Mouse (Mus musculus) 416B (cell line): ENCODE data around the gene Serpinh1.

ENCODE experiments used
- DNase-seq: peaks from one replicate; pipeline ENCODE4 v3.0.0; 2011; ENCODE audit warnings: low read depth

Serpinh1 gene

DNA sequence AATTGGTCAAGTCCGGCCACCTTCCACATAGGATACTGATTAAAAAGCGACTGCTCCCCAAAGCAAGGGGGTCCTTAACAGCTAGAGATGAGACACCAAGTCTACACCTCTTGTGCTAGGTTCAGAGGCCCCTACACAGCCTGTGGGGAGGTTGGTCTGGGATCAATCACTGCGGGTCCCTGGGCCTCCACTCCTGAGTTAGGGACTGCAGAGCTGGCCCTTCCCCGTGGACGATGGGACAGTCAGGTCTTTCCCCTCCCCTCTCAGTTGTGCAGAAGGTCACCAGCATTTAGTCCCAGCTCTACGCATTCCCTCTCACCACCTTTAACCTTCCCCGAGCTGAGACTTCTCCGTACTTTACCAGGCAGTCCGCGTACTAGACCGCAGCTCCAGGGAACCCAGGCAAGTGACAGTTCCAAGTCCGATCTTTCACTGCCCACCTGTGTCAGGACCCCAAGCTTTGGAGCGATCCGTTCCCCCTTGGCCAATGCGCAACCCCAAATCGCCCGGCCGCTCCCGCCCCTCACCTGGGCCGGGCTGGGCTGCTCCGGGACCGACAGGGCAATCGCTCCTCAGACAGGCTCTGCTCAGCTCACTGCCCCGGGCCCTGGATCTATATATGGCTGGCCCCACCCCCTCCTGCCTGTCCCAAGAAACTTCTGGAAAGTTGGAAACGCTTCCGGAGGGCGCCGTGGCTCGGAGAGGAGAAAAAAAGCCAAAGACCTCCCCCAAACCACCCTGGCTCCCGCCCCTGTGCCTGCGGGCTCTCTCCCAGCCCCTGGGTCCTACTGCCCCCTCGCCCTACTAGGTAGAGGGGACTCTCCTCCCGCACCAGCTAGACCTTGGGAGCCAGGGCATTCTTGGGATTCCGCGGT lies at the start of gene Serpinh1:
TSS of gene Serpinh1 (minus strand) at position 714 of the 875 bp plus-strand sequence.
- DNase-seq = no peak

DNA sequence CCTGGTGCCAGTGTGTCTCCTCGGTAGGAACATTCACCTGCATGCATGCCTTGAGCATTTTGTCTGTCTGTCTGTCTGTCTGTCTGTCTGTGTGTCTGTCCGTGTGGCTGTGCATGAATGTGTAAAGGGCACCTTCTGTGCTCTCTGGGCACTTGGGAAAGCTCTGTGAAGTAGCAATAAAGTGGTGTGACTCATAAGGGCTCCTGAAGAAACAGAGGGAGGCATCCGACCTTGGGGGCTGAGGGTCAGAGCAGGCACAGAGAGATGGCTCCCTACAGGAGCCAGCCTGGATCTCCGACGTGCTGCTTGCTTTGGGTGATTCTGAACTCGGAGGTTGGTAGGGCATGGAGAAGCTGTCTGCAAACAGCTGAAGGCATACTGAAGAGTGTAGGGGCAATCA lies 49.4 kb upstream of the Serpinh1 start:
- no peak for DNase-seq

DNA sequence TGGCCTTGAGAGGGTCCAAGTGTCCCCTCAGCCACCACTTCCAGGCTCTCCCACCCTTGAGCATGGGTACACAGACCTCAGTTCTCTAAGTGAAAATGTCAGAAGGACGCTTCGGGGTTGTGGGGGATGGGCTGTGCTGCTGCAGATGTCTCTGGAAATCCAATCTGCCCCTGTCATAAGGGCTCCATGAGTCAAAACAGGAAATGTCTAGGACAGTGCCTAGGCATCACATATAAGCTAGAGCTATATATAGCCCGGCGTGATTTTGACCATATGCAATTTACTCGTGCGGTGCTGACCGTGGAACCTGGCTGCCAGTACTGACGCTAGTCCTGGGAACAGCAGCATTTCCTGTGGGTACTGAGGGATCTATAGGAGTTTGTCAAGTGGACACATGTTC lies 48.3 kb upstream of the Serpinh1 start:
- no peak for DNase-seq

DNA sequence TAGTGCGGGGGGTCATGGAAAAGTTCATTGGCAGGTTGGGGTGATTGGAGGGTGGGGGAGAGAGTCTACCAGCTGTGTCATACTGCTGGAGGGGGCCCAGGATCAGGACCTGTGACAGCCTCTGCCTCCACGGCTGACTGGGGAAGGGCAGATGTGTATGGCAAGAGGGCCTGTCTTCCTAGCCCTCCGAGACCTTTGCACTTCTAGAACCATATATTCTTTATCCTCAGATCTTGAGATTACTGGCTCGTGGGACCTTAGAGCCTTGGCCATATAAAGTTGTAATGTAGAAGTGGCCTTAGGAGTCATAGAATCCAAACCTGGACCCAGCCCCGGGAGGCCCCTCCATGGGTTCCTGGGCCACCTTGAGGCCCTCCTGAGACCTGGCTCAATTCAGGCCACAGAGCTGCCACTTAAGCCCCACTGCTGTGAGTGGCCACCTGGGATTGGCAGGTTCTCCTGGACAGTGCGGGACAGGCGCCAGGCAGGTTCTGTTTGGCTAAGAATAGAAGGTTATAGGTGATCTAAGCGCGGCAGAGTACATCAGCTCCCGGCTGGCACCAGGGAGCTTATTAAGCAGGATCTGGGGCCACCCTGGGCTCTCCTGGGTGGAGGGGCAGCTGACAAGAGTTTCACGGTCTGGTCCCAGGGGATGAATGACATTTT lies 44.1 kb upstream of the Serpinh1 start:
- no peak for DNase-seq

DNA sequence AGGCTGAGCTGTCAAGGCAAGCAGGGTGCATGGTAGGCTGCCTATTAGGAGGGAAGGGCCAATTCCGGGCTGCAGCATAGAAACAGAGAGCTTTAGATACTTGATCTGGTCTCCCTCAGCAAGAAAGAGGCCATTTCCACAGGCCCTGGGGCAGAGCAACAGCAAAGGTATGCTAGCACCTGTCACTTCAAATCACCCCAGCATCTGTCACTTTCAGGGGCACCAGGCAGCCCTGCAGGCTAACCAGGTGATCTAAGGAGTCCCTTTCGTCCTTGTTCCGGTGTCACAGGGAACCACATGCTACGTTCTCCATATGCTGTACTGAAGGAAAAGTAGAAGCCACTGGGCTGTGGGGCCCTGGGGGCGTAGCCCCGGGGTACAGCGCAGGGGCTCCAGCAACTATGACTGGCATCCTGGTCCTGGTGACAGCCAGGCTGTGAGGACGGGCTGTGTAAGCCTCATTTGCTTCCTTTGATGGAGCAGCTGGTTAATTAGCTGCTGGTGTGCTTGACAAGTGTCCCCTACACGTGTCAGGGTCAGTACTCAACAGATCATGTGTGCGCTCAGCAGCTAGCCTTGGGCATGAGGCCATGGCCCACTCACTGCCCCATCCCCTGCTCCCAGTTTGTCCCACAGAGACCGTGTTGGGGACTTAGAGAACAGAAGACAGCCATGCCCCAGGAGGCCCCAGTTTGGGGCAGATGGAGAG lies 43.0 kb upstream of the Serpinh1 start:
- DNase-seq = no peak

DNA sequence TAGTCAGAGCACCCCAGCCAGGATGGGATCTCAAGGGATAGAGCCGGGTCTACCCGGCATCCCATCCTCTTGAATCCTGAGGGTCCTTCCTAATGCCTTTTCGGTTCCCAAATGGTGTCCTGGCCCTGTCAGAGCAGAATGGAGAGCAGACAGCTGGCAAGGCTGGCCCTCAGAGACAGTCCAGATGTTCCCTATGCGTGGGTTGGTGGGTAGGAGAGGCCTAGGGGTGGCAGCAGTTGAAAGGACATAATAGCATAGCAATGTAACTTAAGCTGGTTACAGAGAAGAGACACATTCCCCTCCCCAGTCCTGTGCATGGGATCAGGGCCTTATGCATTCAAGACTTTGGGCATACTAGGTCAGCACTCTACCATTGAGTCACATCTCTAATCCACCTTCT lies 42.3 kb upstream of the Serpinh1 start:
- no peak for DNase-seq

DNA sequence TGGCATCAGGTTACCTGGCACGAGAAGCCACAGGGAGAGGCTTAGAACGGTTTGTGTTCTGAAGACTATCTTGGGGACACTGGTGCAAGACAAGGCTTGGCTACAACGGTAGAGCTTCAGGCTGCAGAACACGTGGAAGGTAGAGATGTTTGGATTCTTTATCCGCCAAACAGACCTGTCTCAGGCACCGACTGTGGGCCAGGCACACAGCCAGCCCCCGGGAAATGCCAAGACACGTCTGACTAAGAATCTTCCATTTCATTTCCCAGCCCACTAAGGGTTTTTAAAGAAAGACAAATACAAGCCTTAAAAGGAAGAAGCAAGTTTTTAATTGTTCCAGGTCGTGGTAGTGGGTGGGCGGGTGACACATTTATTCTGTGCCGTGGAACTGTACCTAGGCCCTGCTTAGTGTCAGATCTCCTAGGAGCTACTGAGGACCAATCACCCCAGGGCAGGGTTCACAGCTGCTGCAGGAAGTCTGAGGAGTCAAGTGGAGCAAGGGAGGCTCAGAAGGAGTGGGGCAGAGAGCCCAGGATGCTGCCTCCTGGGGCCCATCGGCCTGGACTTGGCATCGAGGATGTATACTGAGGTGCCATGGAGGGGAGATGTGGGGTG lies 40.8 kb upstream of the Serpinh1 start:
- no peak for DNase-seq

DNA sequence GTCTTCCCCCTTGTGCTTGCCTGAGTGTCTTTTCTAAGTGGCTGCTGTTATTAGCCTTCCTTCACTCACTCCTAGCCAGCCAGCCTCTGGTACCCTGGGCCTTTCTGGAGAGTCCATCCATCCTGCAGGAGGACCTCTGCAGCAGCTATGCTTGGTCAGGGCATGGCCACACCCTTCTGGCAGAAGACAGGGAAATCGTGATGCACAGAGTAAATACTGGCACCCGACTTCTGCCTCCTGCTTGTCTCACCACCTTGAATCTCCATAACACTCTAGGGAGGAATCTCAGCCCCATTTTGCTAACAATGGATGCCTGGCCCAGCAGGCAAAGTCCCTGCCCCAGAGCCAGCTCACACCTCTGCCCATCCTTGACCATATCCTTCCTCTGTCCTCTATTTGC lies 39.7 kb upstream of the Serpinh1 start:
- no peak for DNase-seq

DNA sequence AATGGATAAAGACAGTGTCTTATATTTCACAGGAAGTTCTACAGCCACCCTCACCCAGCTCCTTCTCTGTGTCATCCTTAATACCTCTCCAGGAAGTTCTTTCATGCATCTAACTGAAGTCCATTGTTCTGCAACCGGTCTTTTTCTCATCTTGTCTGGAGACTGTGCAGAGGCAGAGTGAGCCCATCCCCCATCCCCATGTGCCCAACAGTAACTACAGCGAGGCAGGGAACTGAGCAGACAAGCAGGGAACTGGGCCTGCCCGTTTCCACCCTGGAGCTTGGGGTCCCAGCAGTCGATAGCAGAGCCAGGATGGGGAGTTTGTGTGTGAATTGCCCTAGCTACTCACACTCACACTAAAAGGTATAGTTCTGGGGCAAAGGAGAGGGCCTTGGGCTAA lies 37.5 kb upstream of the Serpinh1 start:
- DNase-seq = no peak

DNA sequence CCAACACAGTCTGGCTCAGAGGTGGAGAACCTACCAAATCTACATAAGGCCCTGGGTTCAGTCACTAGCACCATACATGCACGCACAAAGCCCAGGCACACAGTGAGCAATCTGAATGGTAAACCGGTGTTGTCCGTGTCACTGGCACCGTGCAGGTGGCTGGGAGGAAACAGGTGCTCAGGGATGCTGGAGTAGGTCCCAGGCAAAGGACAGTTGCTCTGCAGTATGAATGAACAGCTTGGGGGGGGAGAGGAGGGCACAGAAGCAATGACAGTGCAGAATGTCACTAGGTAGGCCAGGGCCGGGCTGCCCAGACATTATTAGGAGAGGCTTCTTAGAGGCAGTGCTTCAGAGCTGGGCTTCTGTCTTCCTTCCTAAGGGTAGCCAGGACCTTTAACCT lies 34.3 kb upstream of the Serpinh1 start:
- no peak for DNase-seq

DNA sequence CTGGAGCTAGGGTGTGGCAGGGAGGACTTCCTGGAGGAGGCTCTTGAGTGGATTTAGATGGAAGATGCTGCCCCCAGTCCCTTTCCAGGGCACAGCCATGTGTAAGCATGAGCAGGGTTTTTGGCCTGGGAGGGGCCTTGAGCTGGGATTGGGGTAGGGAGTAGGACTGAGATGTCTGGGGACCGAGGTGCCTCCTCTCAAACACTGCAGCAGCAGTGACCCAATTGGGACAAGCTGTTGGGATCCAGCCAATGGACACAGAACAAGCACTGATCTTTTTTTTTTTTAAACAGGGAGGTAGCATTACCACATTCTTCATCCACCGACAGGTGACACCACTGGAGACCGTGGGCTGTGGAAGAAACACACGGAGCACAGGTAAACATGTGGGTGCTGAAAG lies 33.8 kb upstream of the Serpinh1 start:
- no peak for DNase-seq

DNA sequence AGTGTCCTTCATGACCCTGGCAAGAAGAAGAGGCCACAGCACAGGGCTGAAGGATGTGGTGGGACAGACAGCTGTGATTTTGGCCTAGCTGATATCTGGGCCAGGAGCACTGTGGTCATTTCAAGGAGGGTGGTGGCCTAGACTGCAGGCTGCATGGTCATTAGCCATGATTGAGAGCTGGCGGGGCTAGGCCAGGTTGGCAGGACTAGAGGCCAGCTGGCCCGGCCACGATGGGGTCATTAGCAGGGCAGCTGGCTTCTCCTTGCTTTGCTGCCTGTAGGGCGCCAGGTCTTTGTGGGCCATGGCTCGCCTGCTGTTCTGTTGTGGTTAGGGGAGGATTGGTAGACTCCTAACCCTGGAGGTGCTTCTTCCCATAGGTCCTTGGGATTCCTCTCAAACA lies 33.0 kb upstream of the Serpinh1 start:
- no peak for DNase-seq

DNA sequence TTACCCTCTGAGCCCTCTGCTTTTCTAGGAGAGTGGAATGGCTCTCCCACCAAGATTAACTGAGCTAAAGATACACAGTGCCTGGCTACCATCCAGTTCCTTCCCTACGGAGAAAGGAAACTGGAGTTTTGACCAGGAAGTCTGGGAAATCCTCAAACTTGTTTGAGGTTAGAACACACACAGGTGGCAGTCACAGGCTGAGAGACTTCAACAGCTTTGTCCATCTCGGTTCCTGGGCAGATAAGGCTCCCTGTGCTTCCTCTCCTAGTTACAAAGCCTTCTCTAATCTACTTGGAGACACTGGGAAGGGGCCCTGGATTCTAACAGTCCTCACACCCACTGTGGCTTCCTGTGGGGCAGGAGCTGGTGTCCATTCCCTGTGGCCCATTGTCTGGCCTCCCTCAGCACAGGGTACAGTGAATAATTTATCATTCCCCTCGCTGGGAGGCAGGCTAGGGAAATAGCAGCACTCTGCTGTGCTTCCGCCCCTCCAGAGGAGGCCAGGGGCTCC lies 31.1 kb upstream of the Serpinh1 start:
- no peak for DNase-seq

DNA sequence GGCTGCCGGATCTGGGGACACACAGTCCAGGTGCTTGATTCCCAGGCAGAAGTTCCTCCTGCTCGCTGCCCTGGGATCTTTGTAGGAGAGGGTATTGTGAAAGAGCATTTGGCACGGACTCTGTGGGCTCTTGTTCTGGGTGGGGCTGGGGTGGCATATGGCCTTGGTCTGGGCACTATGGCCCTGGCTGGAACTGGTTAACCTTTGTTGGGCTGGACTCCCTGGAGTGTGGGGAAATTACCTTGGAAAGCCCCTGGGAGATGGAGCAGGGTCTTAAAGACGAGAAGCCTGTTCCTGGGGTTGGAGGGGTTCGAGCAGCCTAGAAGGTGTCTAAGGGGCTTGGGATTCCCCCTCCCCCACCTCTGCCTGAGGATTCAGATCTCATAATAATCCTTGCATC lies 30.2 kb upstream of the Serpinh1 start:
- no peak for DNase-seq

DNA sequence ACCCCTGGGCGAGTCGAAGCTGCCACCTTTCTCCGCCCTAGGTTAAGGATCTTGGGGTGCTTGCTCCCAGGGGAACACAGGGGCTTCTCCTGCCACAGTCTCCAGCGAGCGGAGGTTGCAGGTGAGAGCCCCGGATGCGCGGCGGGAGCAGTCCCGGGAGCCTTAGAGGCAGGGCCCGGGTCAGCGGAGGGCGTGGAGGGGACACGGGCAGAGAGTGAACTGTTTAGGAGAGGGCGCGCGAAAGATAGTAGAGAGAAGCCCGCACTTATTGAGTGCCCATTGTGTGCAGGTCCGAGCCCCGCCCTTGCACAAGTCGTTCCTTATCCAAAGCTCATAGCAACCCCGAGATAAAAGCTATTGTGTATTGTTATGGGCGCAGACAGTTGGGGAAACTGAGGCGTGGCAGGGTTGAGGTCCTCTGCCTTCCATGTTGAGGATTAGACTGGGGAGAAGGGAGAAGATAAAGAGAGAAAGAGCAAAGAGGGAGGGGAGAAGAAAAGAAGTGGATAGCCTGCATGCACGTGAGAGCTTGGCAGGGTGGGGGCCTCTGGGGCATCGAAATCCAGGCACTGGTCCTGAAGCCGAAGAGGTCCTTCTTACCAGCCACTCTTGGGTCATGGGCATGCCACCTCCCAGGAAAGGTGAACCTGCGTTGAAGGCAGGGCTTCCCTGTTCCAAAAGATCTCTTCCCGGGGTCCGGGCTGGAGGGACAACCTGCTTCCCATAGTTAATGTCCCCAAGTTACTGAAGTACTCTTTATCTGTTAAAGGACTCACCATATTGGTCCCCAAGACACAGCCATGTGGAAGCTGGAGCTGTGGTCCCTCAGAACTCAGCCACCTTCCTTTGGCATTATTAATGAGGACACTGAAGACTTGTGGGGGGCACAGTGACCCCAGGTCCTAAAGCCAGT lies 29.3 kb upstream of the Serpinh1 start:
- no peak for DNase-seq

DNA sequence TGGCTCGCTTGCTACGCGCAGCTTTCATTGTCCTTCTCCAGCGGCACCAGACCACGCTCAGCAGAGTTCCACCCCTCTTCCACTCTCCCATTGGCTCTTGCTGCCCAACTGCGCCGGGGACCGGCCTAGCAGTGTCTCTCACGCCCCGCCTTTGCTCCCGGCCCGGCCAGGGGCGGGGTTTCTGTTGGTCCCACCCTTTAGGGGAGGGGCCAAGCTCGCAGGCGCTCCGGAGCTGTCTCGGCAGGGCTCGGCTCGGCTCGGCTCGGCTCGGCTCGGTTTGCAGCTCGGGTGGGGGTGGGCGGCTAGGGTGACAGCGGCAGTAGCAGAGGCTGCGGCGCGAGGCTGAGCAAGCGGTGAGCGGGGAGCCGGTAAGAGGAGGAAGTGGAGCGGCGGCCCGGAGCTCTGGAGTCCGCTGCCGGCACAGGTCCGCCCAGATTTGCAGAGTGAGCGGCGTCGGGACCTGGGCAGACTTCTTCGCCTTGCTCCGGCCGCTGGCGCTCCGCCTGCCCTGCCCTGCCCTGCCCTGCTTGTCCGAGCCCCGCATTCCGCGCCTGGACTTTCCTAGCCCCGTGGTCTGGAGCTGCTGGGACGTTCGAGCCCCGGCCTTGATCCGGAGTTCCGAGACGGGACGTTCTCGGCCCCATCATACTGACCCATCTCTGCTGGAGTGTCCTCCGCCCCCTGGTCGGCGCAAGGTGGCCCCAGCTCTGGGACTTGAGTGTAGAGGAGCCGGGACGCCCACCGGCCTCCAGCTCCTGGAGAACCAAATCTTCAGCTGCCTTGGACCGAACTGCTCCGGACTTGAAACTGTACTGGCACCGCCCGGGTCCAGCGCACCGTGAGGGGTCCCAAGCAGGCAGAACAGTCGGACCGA lies 28.4 kb upstream of the Serpinh1 start, which contains the start of gene Gdpd5:
TSS of gene Gdpd5 (plus strand) at position 201 of the 874 bp plus-strand sequence.
- DNase-seq = peak; percentile 85

DNA sequence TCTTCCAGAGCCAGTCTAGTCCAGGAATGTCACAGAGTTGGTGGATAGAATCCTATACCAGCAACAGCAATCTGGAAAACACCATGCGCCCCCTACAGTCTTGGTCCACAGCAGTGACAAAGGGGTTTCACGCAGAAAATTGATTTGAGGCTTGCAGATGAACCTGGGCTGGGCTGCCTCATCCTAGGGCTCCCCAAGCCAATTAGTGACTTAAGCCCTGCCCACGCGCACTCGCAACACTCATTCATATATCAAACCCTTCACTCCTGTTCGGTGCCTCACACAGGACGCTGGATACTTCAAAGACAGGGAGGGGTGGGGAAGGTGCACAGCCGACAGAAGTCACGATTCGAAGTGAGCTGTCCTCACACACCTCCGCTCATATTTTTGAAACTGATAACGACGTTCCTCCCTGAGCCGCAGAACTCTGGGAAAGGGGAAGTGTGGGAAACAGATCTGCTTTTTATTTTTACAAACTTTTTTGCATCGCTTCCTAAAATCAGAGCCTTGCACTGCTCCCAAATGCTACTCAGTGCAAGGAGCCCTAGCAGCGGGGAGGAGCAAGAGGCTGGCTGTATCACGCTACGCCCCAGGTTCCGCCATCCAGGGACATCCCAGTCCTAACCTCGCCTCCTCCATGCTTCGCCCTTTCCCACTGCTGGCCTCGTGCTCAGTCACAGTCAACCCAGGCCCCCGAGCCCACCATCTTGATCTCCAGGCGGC lies 27.6 kb upstream of the Serpinh1 start:
- DNase-seq = no peak

DNA sequence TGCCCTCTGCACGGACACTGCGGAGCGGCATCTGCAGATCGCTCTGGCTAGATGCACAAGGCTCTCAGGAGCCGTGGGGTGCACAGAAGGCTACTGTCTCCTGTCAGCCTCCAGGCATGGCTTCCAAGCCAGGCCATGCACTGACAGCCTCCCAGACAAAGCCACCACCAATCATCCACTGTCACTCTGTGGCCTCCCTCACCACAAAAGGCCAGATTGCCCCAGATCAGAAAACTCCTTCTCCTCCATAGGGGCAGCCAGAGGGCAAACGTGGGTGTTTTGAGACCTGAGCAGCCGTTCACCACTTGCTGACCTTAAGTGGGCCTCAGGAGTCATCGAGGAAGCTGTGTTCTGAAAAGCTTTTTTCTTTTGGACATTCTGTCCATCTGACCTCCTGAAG lies 25.8 kb upstream of the Serpinh1 start:
- no peak for DNase-seq

DNA sequence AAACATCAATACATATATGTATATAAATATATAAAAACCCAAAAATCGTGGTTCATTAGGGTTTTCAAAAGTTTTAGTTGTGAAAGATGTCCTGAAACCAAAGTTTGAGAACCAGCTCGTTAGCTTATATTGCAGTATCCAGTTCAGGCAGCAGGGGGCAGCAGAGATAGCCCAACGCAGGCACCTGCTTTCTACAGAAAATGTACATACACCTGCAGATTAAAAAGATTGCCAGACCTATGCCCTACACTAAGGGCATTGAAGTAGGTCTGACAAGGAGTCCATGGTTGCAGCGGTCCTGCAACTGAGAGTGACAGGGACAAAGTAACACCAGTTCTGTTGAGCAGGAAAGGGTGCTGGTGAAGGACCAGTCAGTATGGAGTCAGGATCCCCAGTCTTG lies 22.4 kb upstream of the Serpinh1 start:
- peak; percentile 61 for DNase-seq
